Mouse (Mus musculus): ENCODE data around the gene Sbk3. TPM values are rescaled to one million over a fixed set of nuclear protein-coding genes. Genes with fewer than 3 reads are reported as not detected.

Gene Sbk3
- polyA plus RNA-seq, 1 experiment = not detected

GRCm38 (mm10) chr7:4972321-4973047, 1.5 kb upstream of the Sbk3 start:
- Histone ChIP-seq H3K4me1 (ENCODE audit: control insufficient read depth, insufficient read depth, low read length) (peaks cover 8% of the 10 kb centered on the region), H3K4me3 (ENCODE audit: insufficient read depth, low read depth, low read length) (no peak overlapping the region), H3K27ac (ENCODE audit: insufficient read depth, low read depth, low read length) (no peak overlapping the region)
- WGBS = 52% methylated on average over 18 of the region's 18 CpGs
- no peak for TF ChIP-seq CTCF (IDR thresholded peaks at IDR 0.05; ENCODE audit: insufficient read depth, low read depth, low read length)
- TF ChIP-seq POLR2A (IDR thresholded peaks at IDR 0.05; ENCODE audit: insufficient read depth, low read depth, low read length) = no peak

GRCm38 (mm10) chr7:4971710-4972109, 742 bp upstream of the Sbk3 start:
- Histone ChIP-seq H3K27ac (ENCODE audit: insufficient read depth, low read depth, low read length) (no peak overlapping the region), H3K4me3 (ENCODE audit: insufficient read depth, low read depth, low read length) (no peak overlapping the region), H3K4me1 (ENCODE audit: control insufficient read depth, insufficient read depth, low read length) (peaks cover 8% of the 10 kb centered on the region)
- no peak for TF ChIP-seq CTCF (IDR thresholded peaks at IDR 0.05; ENCODE audit: insufficient read depth, low read depth, low read length)
- TF ChIP-seq POLR2A (IDR thresholded peaks at IDR 0.05; ENCODE audit: insufficient read depth, low read depth, low read length) = no peak
- 41% methylated on average over 7 of the region's 7 CpGs for WGBS

- 86% methylated on average over 5 of the region's 5 CpGs for WGBS
- Histone ChIP-seq H3K27ac (ENCODE audit: insufficient read depth, low read depth, low read length) (no peak overlapping the region), H3K4me1 (ENCODE audit: control insufficient read depth, insufficient read depth, low read length) (peaks cover 4% of the 10 kb centered on the region), H3K4me3 (ENCODE audit: insufficient read depth, low read depth, low read length) (no peak overlapping the region)
- TF ChIP-seq POLR2A (IDR thresholded peaks at IDR 0.05; ENCODE audit: insufficient read depth, low read depth, low read length) (no peak), CTCF (IDR thresholded peaks at IDR 0.05; ENCODE audit: insufficient read depth, low read depth, low read length) (no peak)
Measured at GRCm38 (mm10) chr7:4964988-4965387, 6.0 kb downstream of the Sbk3 start.

GRCm38 (mm10) chr7:4964272-4964671, 6.7 kb downstream of the Sbk3 start, which contains the start of gene Sbk2:
Gene Sbk2 (minus strand): TSS chr7:4964406.
- TF ChIP-seq POLR2A (IDR thresholded peaks at IDR 0.05; ENCODE audit: insufficient read depth, low read depth, low read length) (no peak), CTCF (IDR thresholded peaks at IDR 0.05; ENCODE audit: insufficient read depth, low read depth, low read length) (peak; percentile 53)
- H3K27ac ChIP-seq (ENCODE audit: insufficient read depth, low read depth, low read length) = no peak within 1 kb of the TSS
- H3K4me3 ChIP-seq (ENCODE audit: insufficient read depth, low read depth, low read length) = no peak within 1 kb of the TSS
- H3K4me1 ChIP-seq (ENCODE audit: control insufficient read depth, insufficient read depth, low read length) = peaks cover 4% of the 10 kb centered on the region
- 4% methylated on average over 10 of the region's 10 CpGs for WGBS

GRCm38 (mm10) chr7:4963527-4963926, 7.4 kb downstream of the Sbk3 start:
- TF ChIP-seq POLR2A (IDR thresholded peaks at IDR 0.05; ENCODE audit: insufficient read depth, low read depth, low read length) (no peak), CTCF (IDR thresholded peaks at IDR 0.05; ENCODE audit: insufficient read depth, low read depth, low read length) (no peak)
- Histone ChIP-seq H3K4me1 (ENCODE audit: control insufficient read depth, insufficient read depth, low read length) (peaks cover 4% of the 10 kb centered on the region), H3K27ac (ENCODE audit: insufficient read depth, low read depth, low read length) (no peak overlapping the region), H3K4me3 (ENCODE audit: insufficient read depth, low read depth, low read length) (no peak overlapping the region)
- 77% methylated on average over 5 of the region's 5 CpGs for WGBS

- Histone ChIP-seq H3K27ac (ENCODE audit: insufficient read depth, low read depth, low read length) (no peak overlapping the region), H3K4me1 (ENCODE audit: control insufficient read depth, insufficient read depth, low read length) (peaks cover 11% of the 10 kb centered on the region; the same call in 1 of the 2 replicates), H3K4me3 (ENCODE audit: insufficient read depth, low read depth, low read length) (no peak overlapping the region)
- WGBS = 88% methylated on average over 10 of the region's 10 CpGs
- TF ChIP-seq POLR2A (IDR thresholded peaks at IDR 0.05; ENCODE audit: insufficient read depth, low read depth, low read length) = no peak
- no peak for TF ChIP-seq CTCF (IDR thresholded peaks at IDR 0.05; ENCODE audit: insufficient read depth, low read depth, low read length)
Measured at GRCm38 (mm10) chr7:4957361-4957760, 13.6 kb downstream of the Sbk3 start.

- H3K4me3 ChIP-seq (ENCODE audit: insufficient read depth, low read depth, low read length) = no peak overlapping the region
- 33% methylated on average over 10 of the region's 10 CpGs for WGBS
- TF ChIP-seq POLR2A (IDR thresholded peaks at IDR 0.05; ENCODE audit: insufficient read depth, low read depth, low read length) (no peak), CTCF (IDR thresholded peaks at IDR 0.05; ENCODE audit: insufficient read depth, low read depth, low read length) (no peak)
- H3K4me1 ChIP-seq (ENCODE audit: control insufficient read depth, insufficient read depth, low read length) = peaks cover 17% of the 10 kb centered on the region; the same call in 1 of the 2 replicates
- no peak overlapping the region for H3K27ac ChIP-seq (ENCODE audit: insufficient read depth, low read depth, low read length)
Measured at GRCm38 (mm10) chr7:4953815-4954445, 17.0 kb downstream of the Sbk3 start.

- Histone ChIP-seq H3K4me3 (ENCODE audit: insufficient read depth, low read depth, low read length) (no peak overlapping the region), H3K4me1 (ENCODE audit: control insufficient read depth, insufficient read depth, low read length) (peaks cover 17% of the 10 kb centered on the region; the same call in 1 of the 2 replicates), H3K27ac (ENCODE audit: insufficient read depth, low read depth, low read length) (no peak overlapping the region)
- TF ChIP-seq POLR2A (IDR thresholded peaks at IDR 0.05; ENCODE audit: insufficient read depth, low read depth, low read length) = no peak
- TF ChIP-seq CTCF (IDR thresholded peaks at IDR 0.05; ENCODE audit: insufficient read depth, low read depth, low read length) = no peak
- 81% methylated on average over 19 of the region's 19 CpGs for WGBS
Measured at GRCm38 (mm10) chr7:4950561-4951342, 20.2 kb downstream of the Sbk3 start.
